Mouse (Mus musculus): ENCODE data around the gene Stx19.

The Stx19 gene

GRCm38 (mm10) chr16:62852464-62853252 is 38.2 kb downstream of the Stx19 start:
- no peak for DNase-seq

- no peak for DNase-seq
Measured at GRCm38 (mm10) chr16:62853611-62854126, 39.2 kb downstream of the Stx19 start.

- DNase-seq, result peak; percentile 11
Measured at GRCm38 (mm10) chr16:62854191-62855068, 40.0 kb downstream of the Stx19 start, which contains the start of gene Pros1. Gene Pros1 (plus strand): TSS chr16:62854307.

- DNase-seq, result no peak
Measured at GRCm38 (mm10) chr16:62855385-62855784, 40.9 kb downstream of the Stx19 start.

- no peak for DNase-seq
Measured at GRCm38 (mm10) chr16:62856273-62856672, 41.8 kb downstream of the Stx19 start.

- no peak for DNase-seq
Measured at GRCm38 (mm10) chr16:62857498-62857897, 43.0 kb downstream of the Stx19 start.

GRCm38 (mm10) chr16:62858018-62858417 is 43.5 kb downstream of the Stx19 start:
- DNase-seq, result no peak

GRCm38 (mm10) chr16:62860140-62860539 is 45.7 kb downstream of the Stx19 start:
- no peak for DNase-seq

GRCm38 (mm10) chr16:62861455-62861854 is 47.0 kb downstream of the Stx19 start:
- DNase-seq, result no peak

GRCm38 (mm10) chr16:62872688-62873117 is 58.2 kb downstream of the Stx19 start:
- DNase-seq, result no peak

- DNase-seq, result no peak
Measured at GRCm38 (mm10) chr16:62873180-62873579, 58.7 kb downstream of the Stx19 start.

Data from cerebellum, adult 8-10 months (tissue).